Mouse (Mus musculus) layer of hippocampus, postnatal 14 days (tissue): Measurements from ENCODE around the gene Hmgb2. TPM values are rescaled to one million over a fixed set of nuclear protein-coding genes. Genes with fewer than 3 reads are reported as not detected.
A peak's percentile ranks its signal among the peaks of the same experiment; 100 is the strongest.
"Not testable (repeated sequence)": the region's sequence is repeated elsewhere in the genome, so short reads cannot be mapped to it uniquely, and the experiment has no call there.

Experiments used
- DNase-seq, 2 experiments: peaks; one replicate each; pipeline ENCODE4 v3.0.0; 2021 to 2022; ENCODE audit warnings: low spot score in 2 of 2, mixed read lengths in 1 of 2
- total RNA-seq, 2 experiments: library from RNA; stranded (reverse); gene quantifications; 2 replicates each; pipeline ENCODE4 v1.2.3; 2021

The Hmgb2 gene
- total RNA-seq, 2 experiments from 2014 or later: 13.8 to 15.5 TPM

- no peak for DNase-seq
Observed at GRCm38 (mm10) chr8:57508657-57509056, 3.0 kb upstream of the Hmgb2 start.

DNA sequence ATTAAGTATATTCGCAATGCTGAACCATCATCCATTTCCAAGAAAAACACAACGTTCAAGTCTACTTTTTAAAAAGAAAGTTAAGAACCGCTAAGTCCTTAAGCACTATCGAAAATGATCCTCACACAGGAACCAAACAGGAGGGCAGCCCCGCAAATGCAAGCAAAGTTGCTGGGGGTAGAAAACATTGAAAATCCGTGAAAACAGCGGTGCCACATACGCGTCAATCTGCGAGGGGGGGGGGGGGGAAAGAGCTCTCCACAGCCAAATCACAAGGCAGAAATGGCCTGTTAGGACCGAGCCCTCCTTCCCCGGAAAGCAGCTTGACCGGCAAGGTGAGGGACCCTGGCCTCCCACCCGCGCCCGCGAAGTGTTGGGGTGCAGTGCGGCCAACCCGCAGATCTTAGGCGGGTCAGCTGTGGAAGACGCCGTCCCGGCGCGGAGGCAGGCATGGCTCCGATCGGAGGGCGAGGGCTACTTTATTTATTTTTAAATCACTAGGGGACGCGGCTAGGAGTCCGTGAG lies 854 bp upstream of the Hmgb2 start:
- DNase-seq: no peak

GRCm38 (mm10) chr8:57512141-57513056 lies 692 bp downstream of the Hmgb2 start:
- no peak for DNase-seq

GRCm38 (mm10) chr8:57513178-57513661 lies 1.5 kb downstream of the Hmgb2 start:
- not testable (repeated sequence) for DNase-seq

- DNase-seq: not testable (repeated sequence)
Observed at GRCm38 (mm10) chr8:57516685-57517084, 5.0 kb downstream of the Hmgb2 start.

DNA sequence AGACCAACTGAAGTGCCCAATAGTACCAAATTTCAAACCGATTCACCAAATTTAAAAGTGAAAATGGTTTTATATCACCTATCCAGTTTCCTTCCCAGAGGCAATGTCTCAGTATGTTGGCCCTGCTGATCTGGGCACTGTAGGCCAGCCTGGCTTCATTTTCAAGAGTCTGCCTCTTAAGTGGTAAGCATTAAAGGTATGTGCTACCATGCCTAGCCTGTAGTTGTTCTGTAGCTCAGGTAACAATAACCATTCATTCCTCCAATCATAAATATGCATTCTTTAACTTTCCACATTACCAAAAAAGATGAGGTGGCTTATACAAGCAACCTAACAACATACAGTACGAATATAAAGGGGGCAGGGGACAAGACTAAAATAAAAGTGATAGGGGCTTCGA lies 6.0 kb downstream of the Hmgb2 start:
- DNase-seq: no peak

DNA sequence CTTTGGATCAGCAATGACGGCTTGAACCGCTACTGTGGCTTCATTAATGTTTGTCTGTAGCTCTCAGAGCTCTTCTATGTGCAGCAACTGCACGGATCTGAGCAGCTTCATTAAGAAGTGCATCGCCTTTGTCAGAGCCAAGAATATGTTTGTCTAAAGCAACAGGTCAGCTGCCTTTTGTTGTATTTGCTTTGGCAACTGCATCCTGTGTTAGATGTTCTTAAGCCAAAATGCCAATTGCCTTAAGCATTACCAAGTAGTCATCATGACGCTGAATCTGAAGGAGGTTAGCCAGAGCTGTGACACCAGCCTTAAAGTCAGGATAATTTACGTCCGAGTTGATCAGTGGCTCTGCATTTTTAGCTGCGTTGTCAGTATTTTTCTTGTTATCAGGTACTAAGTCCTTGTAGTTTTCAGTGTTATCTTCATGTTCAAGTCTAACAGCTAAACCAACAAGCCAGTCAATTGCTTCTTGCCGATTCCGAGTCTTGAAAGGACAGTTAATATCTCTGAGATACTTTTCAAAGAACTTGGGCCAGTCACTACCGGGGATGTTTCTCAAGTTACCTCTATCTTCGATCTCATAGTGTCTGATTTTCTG lies 8.6 kb downstream of the Hmgb2 start:
- DNase-seq: no peak

GRCm38 (mm10) chr8:57528036-57528435 lies 16.3 kb downstream of the Hmgb2 start:
- DNase-seq: no peak

DNA sequence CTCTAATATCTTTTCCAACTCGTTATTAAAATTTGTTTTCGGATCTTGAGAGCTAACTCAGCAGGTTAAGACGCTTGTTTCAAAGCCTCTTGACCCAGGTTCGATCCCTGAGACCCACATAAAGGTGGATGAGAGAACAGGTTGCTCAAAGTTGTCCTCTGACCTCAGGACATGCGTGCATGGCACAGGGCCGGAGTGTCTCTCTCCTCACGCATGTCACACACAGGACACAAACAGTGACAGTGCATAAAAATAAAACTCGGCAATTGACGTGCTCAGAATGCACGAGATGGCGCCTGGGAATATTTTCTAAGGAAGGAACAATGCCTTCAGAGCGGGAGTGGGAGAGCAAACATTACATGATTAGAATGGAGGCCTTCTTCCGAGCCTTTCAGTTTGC lies 18.5 kb downstream of the Hmgb2 start:
- no peak for DNase-seq

GRCm38 (mm10) chr8:57530666-57531349 lies 19.1 kb downstream of the Hmgb2 start:
- peak; percentile 80 to 84 for DNase-seq

- DNase-seq: no peak
Observed at GRCm38 (mm10) chr8:57532223-57532622, 20.5 kb downstream of the Hmgb2 start.

GRCm38 (mm10) chr8:57533106-57533505 lies 21.4 kb downstream of the Hmgb2 start:
- no peak for DNase-seq

GRCm38 (mm10) chr8:57534495-57534894 lies 22.8 kb downstream of the Hmgb2 start:
- DNase-seq: no peak

- no peak for DNase-seq
Observed at GRCm38 (mm10) chr8:57536167-57536566, 24.5 kb downstream of the Hmgb2 start.

GRCm38 (mm10) chr8:57538601-57539000 lies 26.9 kb downstream of the Hmgb2 start:
- DNase-seq: no peak

GRCm38 (mm10) chr8:57540110-57540838 lies 28.6 kb downstream of the Hmgb2 start:
- peak; percentile 63 to 79 for DNase-seq

- DNase-seq: no peak
Observed at GRCm38 (mm10) chr8:57540951-57541350, 29.2 kb downstream of the Hmgb2 start.

GRCm38 (mm10) chr8:57541405-57541804 lies 29.7 kb downstream of the Hmgb2 start:
- no peak for DNase-seq

DNA sequence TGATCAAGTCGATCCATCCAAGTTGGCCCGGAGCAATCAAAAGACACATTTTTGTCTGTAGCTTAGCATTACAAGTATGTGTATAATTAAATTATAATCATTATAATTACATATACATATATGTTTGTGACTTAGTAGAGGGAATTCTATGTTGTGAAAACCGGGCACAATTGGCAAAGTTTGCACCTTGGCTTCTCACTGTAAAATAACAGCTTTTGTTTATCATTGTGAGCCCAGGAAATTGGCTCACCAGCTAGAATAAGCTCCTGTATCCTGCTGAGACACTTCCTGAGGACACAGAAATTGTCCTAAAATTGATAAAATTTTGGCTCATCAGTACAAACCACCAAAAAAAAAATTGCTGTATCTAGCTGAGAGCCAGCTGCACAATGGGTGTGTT lies 34.7 kb downstream of the Hmgb2 start:
- no peak for DNase-seq

- no peak for DNase-seq
Observed at GRCm38 (mm10) chr8:57546834-57547233, 35.1 kb downstream of the Hmgb2 start.

DNA sequence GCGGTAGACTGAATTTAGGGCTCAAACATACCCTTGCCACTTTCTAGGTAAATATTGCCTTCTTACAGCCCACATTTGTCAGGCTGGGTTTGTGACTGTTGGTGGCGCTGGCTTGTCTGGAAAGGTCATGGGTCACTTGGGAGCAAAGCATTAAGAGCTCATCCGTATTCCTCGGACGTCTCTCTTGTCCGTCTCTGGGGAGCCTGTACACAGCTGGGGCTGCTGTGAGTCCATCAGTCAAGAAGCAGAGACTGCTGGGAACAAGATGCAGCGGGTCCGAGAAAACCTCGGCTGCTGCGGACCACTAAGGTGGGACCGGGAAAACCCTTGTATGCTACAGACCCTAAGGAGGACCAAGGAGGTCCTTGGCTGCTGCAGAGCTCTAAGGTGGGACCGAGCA lies 35.9 kb downstream of the Hmgb2 start:
- DNase-seq: no peak
